Mouse (Mus musculus) right cerebral cortex, postnatal 25 days (tissue): ENCODE data around the gene Eva1c.

Experiments
- DNase-seq: peaks from one replicate; pipeline ENCODE4 v3.0.0; 2022

Eva1c gene

GRCm38 (mm10) chr16:90924606-90925370 is 98.3 kb downstream of the Eva1c start:
- DNase-seq: no peak

DNA sequence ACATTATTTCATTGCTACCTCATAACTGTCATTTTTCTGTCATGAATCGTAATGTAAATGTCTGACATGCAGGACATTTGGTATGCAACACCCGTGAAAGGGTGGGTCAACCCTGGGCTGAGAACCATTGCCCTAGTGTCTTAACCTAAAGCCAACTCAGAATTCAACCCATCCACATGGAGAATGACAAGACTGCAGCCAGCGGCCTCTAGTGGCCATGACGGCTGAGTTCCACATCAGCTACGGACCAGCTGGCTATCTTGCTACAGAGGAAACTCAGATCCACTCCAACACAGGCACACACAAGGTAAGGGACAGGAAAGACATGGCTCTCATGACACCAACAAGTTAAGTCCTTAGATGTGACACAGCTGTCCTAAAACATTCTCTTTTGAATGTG is 98.9 kb downstream of the Eva1c start:
- DNase-seq: peak; percentile 65

GRCm38 (mm10) chr16:90927446-90927845 is 100.9 kb downstream of the Eva1c start:
- no peak for DNase-seq

DNA sequence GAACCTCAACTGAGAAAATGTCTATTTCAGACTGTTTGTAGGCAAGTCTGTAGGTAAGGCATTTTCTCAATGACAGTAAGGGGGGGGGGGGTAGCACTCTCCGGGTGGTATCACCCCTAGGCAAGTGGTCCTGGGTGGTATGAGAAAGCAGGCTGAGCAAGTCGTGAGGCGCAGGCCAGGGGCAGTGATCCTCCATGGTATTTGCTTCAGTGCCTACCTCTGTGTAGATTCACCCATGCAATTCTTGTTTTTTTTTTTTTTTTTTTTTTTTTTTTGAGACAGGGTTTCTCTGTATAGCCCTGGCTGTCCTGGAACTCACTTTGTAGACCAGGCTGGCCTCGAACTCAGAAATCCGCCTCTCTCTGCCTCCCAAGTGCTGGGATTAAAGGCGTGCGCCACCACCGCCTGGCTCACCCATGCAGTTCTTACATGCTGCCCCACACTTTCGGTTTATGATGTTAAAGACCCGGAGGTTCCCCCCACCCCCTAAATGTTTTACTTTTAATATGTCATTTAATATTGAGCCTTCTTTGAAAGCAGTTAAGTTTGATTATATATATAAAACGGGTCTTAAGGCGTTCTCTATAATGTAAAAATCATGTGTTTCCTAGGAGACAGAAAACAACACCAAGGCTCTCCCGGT is 107.1 kb downstream of the Eva1c start:
- DNase-seq: no peak

DNA sequence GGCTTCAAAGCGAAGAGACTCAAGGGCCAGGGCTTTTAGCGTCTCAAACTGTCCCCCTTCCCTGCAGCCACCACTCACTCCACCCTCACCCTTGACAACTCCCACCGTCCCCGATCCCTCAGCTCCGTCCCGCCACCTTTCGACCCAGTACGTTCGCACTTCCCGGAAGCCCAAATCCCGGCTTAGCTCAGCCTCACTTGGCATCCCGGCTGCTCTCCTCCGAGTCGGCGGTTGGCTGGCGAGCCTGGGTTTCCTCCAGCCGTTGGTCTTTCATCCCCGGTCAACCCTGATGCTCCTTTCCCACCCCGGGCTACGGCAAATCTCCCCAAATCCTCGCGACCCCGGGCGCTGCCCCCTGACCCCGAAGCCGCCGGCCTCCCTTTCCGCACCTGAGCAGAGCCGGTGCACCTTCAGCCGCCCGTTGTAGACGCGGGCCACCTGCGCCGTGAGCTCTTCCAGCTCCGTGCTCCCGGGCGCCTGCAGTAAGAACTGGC is 107.7 kb downstream of the Eva1c start:
- DNase-seq: no peak

GRCm38 (mm10) chr16:90934687-90935328 is 108.3 kb downstream of the Eva1c start, which contains the start of gene Cfap298:
Gene Cfap298 (minus strand): TSS chr16:90935114.
- DNase-seq: peak; percentile 94

GRCm38 (mm10) chr16:90941246-90941645 is 114.7 kb downstream of the Eva1c start:
- no peak for DNase-seq

GRCm38 (mm10) chr16:90946977-90947376 is 120.5 kb downstream of the Eva1c start:
- DNase-seq: no peak

DNA sequence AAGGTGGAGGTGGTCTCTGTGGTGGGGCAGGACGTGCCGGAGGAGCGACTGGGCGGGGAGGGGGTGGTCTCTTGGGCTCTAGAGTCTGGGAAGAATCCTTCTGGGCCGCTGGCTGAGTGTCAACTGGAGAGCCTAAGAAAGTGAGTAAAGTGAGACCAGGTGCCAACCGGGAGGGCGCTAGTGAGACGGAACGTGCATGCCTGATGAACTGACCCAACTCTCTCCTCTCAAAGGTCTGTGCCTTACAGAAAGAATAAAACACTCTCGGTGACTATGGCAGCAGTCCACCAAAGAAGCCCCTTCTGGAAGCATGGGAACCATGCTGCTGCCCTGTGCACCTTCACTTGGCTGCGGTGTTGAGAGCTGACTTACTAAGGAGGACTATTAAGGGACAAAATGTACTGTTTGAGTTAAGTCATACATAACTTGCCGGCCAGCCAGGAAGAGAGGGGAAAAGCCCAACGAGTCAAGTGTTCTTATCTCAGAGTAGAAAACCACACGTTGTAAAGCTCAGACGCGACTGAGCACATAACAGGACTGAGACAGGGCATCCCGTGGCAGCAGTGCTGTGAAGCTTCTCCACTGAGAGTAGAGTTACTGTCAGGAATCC is 123.9 kb downstream of the Eva1c start:
- no peak for DNase-seq

- no peak for DNase-seq
Observed at GRCm38 (mm10) chr16:90953147-90953546, 126.6 kb downstream of the Eva1c start.

DNA sequence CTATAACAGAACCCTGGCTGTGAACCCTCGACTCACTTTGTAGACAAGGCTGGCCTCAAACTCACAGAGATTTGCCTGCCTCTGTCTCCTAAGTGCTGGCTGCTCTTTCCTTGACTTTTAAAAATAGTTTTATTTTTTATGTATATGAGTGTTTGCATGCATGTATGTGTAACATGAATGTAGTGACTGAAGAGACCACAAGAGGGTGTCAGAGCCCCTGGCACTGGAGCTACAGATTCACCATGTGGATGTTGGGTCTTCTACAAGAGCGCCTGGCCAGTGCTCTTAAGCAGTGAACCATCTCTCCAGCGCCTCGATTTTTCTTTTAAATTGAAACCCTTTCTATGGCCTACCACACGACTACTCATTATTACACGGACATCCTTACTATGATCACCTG is 127.3 kb downstream of the Eva1c start:
- no peak for DNase-seq
